Mouse (Mus musculus) left cerebral cortex, adult 2 months (tissue): ENCODE results near the gene Icmt. TPM values are rescaled to one million over a fixed set of nuclear protein-coding genes. Genes with fewer than 3 reads are reported as not detected.

ENCODE experiments used
- DNase-seq, 2 experiments: peaks; one replicate each; pipeline ENCODE4 v3.0.0; 2021 to 2022; ENCODE audit warnings: low spot score in 2 of 2, mixed read lengths in 1 of 2; ENCODE audit errors: extremely low spot score in 1 of 2
- H3K27ac ChIP-seq: fragments of 200-600 bp; 2 replicates; pipeline ENCODE4 v1.8.1; 2022
- H3K4me3 ChIP-seq: fragments of 200-600 bp; 2 replicates; pipeline ENCODE4 v1.8.1; 2022
- CTCF ChIP-seq: fragments of 200-600 bp; IDR thresholded peaks from 2 replicates; pipeline ENCODE4 v1.8.1; 2022; ENCODE audit warnings: antibody characterized with exemption, mild to moderate bottlenecking, moderate library complexity
- intact Hi-C: fragments of 180-260 bp; cut with DNase I; formaldehyde crosslinking; loops from one replicate; pipeline ENCODE4 v1.15.1; 2025
- long read RNA-seq, 2 experiments: library from polyadenylated mRNA; stranded (forward); transcript quantifications; one replicate each; pipeline ENCODE4 v2.0.0; 2021; ENCODE audit warnings: borderline mapping rate in 2 of 2
- total RNA-seq, 2 experiments: library from RNA; stranded (reverse); gene quantifications; 2 replicates each; pipeline ENCODE4 v1.2.3; 2021

The Icmt gene
- 10 to 100 TPM; 49.8 to 54.3 TPM for total RNA-seq
- long read RNA-seq, experiment 1, full-length matches to known transcripts, result 91 of 126 reads
- long read RNA-seq, experiment 1, partial matches to known transcripts, result 4 of 126 reads
- long read RNA-seq, experiment 1, other reads (novel, unspliced or antisense), result 31 of 126 reads
- long read RNA-seq, experiment 2, full-length matches to known transcripts, result 60 of 78 reads
- long read RNA-seq, experiment 2, partial matches to known transcripts, result 0 of 78 reads
- long read RNA-seq, experiment 2, other reads (novel, unspliced or antisense), result 18 of 78 reads

DNA sequence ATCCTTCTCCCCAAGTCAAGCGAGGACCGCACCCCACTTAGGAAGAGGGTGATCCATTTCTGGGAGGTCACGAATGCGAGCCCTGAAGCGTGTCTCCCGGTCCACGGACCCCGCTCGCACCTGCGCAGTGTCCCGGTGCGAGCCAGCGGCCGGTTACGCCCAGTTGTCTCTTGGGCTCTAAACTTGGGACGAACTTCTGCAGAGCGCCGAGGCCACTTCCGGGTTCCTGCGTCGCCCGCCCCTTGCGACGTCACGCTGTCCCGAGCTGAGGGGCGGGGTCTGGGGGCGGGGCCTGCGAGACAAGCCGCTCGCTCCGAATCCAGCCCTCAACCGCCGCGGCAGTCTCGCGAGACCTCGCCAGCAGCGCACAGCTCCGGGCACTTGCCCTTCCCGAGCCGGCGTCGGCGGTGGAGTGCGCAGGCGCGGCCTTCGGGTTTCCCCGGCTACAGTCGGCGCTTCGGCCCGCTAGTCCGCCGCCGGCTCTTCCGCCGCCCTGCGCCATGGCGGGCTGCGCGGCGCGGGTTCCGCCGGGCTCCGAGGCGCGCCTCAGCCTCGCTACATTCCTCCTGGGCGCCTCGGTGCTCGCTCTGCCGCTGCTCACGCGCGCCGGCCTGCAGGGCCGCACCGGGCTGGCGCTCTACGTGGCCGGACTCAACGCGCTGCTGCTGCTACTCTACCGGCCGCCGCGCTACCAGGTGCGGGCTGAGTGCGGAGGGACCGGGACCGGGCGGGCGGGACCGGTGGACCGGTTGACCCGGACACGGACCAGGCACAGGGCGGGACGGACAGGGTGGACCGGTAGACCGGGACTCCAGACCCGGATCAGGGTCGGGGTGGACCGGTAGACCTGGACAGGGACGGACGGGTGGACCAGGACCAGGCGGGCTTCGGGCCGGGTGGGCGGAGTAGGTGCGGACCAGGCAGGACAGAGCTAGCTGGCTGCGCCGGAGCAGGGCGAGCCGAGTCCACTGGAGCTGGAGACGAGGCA is at the start of gene Icmt:
Icmt (plus strand) TSS at position 354 of the 988 bp plus-strand sequence.
- no peak for TF ChIP-seq CTCF
- peak; percentile 100 for DNase-seq
- intact Hi-C loops, result no loop called here
- Histone ChIP-seq H3K4me3 (peak within 1 kb of the TSS; percentile 78), H3K27ac (peak within 1 kb of the TSS; percentile 88)

DNA sequence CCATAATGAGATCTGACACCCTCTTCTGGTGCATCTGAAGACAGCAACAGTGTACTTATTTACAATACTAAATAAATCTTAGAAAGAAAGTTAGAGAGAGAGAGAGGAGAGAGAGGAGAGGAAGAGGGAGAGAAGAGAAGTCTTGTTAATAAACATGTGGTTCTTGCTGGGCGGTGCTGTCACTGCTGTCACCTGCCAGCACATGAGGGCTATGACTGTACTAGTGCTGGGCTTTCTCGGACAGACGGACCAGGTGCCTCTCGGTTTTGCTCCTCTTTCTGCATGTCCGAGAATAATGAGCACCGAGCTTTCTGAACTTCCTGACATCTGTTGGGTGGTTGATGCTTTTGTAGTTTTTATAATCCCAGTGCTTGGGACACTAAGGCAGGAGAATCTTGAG is 46.4 kb upstream of the Icmt start:
- intact Hi-C loops, result no loop called here
- TF ChIP-seq CTCF, result no peak; the same call in 1 of the 2 replicates
- H3K27ac ChIP-seq, result no peak overlapping the region
- H3K4me3 ChIP-seq, result no peak overlapping the region
- no peak for DNase-seq

DNA sequence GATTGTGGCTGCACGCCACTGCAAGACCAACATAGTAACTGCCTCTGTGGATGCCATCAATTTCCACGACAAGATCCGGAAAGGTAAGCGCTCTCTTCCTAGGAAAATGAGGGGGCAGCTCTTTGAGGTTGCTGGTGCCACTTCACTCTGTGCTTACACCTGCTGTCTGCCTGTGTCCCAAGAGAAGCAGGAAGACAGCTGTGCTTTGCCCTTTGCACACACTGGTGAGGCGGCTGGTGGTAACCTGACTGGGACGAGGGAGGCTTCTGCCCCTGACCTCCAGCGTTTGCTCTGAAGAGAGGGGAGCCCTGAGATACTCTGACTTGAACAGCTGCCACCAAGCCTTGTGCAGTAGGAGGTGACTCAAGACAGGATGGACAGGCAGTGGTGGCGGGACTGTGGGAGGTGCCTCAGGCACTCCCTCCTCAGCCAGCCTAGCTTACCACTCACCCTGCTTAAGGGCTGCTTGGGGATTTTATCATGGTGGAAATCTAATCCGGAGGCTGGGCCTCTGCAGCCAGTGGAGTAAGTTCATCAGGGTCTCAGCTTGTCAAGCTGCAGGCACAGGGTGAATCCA is 43.8 kb upstream of the Icmt start:
- Histone ChIP-seq H3K4me3 (no peak overlapping the region), H3K27ac (no peak overlapping the region)
- DNase-seq, result no peak
- intact Hi-C loops, result no loop called here
- no peak for TF ChIP-seq CTCF

DNA sequence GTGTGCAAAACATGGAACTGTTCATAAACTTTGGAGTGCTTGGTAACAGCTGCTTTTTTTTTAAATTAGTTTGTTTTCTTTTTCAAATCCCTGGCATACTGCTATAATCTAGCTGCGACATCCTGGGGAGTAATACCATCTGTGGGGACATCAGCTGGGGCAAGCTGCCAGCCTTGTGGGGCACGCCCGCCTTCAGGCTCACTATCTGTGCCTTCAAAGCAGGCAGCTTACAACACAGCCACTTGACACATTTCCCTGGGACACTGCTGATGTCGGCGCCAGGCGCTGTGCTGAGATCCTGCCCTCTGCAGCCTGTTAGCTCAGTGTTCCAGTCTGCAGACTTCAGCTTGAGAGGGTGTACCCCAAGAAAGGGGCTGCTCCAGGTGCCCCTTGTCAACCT is 40.0 kb upstream of the Icmt start:
- DNase-seq, result peak; percentile 65 to 77
- no peak overlapping the region for H3K27ac ChIP-seq
- H3K4me3 ChIP-seq, result no peak overlapping the region
- intact Hi-C loops, result no loop called here
- no peak for TF ChIP-seq CTCF

DNA sequence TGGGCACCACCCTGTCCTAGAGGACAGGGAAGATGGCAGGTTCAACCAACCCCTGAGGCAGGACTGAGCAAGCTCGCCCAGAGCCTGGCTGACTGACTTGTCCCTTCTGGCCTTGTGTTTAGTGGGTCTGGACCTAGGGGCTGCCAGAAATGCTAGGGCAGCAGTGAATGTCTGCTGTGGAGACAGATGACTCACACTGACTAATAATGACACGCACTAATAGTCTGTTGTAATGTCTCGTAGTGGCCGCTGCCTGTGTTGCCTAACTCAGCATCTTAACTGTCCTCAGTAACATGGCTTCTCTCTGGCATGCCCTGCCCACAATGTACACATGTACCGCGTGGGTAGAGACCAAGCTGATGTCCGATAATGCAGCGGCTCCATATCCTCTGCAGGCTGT is 36.6 kb upstream of the Icmt start:
- TF ChIP-seq CTCF, result no peak
- intact Hi-C loops, result no loop called here
- Histone ChIP-seq H3K27ac (no peak overlapping the region), H3K4me3 (no peak overlapping the region)
- no peak for DNase-seq

DNA sequence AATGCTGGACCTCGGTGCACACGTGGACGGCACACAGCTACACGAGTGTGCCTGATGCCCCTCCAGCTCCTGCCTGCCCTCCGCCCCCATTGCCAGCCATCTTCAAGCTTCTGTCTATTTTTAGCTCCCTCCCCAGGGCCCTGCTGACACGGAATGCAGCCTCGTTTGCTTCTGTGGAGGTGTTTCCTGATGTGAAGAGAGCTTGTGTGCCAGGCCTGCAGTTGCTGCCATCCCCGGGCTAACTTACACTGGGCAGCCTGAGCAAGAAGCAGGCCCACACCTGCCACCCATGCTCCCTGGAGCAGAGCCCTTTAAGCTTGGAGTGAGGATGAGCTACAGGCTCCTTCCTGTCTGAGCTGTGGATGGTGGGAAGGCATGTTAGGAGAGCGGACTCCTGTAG is 34.8 kb upstream of the Icmt start:
- intact Hi-C loops, result no loop called here
- no peak overlapping the region for H3K27ac ChIP-seq

GRCm38 (mm10) chr4:152263089-152263488 is 33.9 kb upstream of the Icmt start:
- DNase-seq, result no peak
- intact Hi-C loops, result no loop called here
- Histone ChIP-seq H3K27ac (no peak overlapping the region), H3K4me3 (no peak overlapping the region)
- no peak for TF ChIP-seq CTCF

More for the DNA sequence above, 34.8 kb upstream of the Icmt start:
- H3K4me3 ChIP-seq, result no peak overlapping the region
- DNase-seq, result no peak
- no peak for TF ChIP-seq CTCF

- no peak for TF ChIP-seq CTCF
- no peak overlapping the region for H3K27ac ChIP-seq
- intact Hi-C loops, result no loop called here
These were observed 33.4 kb upstream of the Icmt start for GRCm38 (mm10) chr4:152263512-152264176.

GRCm38 (mm10) chr4:152264177-152264530 is 32.9 kb upstream of the Icmt start:
- DNase-seq, result no peak
- TF ChIP-seq CTCF, result no peak
- no peak overlapping the region for H3K27ac ChIP-seq
- intact Hi-C loops, result no loop called here
- H3K4me3 ChIP-seq, result no peak overlapping the region

More at GRCm38 (mm10) chr4:152263512-152264176, 33.4 kb upstream of the Icmt start:
- no peak overlapping the region for H3K4me3 ChIP-seq
- DNase-seq, result no peak

GRCm38 (mm10) chr4:152264867-152265568 is 32.0 kb upstream of the Icmt start:
- no peak for DNase-seq
- intact Hi-C loops, result no loop called here
- Histone ChIP-seq H3K4me3 (no peak overlapping the region), H3K27ac (no peak overlapping the region)
- TF ChIP-seq CTCF, result peak; percentile 35

- H3K27ac ChIP-seq, result 0 out of 2 replicates have a peak overlapping the region, but pooled peaks have one; percentile 30
- no peak for DNase-seq
- no peak overlapping the region for H3K4me3 ChIP-seq
- no peak for TF ChIP-seq CTCF
- intact Hi-C loops, result no loop called here
These were observed 31.2 kb upstream of the Icmt start for GRCm38 (mm10) chr4:152265791-152266190.
